Mouse (Mus musculus) intestine, embryonic 14.5 days (tissue): ENCODE data around the gene Afap1l2. TPM values are rescaled to one million over a fixed set of nuclear protein-coding genes. Genes with fewer than 3 reads are reported as not detected.

Source experiments
- ATAC-seq: fragments of 200-750 bp; cut with Nextera tagmentation; replicated peaks from 2 replicates; pipeline ENCODE4 v1.8.0; 2017; ENCODE audit warnings: low read depth, moderate number of reproducible peaks, moderate TSS enrichment, moderate library complexity; ENCODE audit not compliant: low FRiP score, low TSS enrichment
- DNase-seq: peaks from one replicate; pipeline ENCODE4 v3.0.0-alpha.2; 2018; ENCODE audit warnings: low spot score
- H3K27ac ChIP-seq: fragments of 300-500 bp; sonication (generic); 2 replicates; pipeline ENCODE4 v1.5.1; 2014; ENCODE audit warnings: low read depth, mild to moderate bottlenecking, control low read depth
- H3K27me3 ChIP-seq: fragments of 300-500 bp; sonication (generic); replicated peaks from 2 replicates; pipeline ENCODE4 v1.6.1; 2014; ENCODE audit warnings: low read length, control low read depth; ENCODE audit not compliant: control insufficient read depth, insufficient read depth
- H3K36me3 ChIP-seq: fragments of 300-500 bp; sonication (generic); 2 replicates; pipeline ENCODE4 v1.6.1; 2014; ENCODE audit warnings: low read length, control low read depth; ENCODE audit not compliant: control insufficient read depth, insufficient read depth
- H3K4me1 ChIP-seq: fragments of 300-500 bp; sonication (generic); replicated peaks from 2 replicates; pipeline ENCODE4 v1.6.1; 2014; ENCODE audit warnings: low read length, control low read depth, mixed read lengths; ENCODE audit not compliant: control insufficient read depth, insufficient read depth
- H3K4me2 ChIP-seq: fragments of 300-500 bp; sonication (generic); 2 replicates; pipeline ENCODE4 v1.6.1; 2014; ENCODE audit warnings: low read length
- H3K4me3 ChIP-seq: fragments of 300-500 bp; sonication (generic); 2 replicates; pipeline ENCODE4 v1.5.1; 2014; ENCODE audit warnings: low read depth, low read length, control low read depth, mixed read lengths
- H3K9ac ChIP-seq: fragments of 300-500 bp; sonication (generic); 2 replicates; pipeline ENCODE4 v1.6.1; 2014; ENCODE audit warnings: mild to moderate bottlenecking, low read length
- H3K9me3 ChIP-seq: fragments of 300-500 bp; sonication (generic); 2 replicates; pipeline ENCODE4 v1.6.1; 2016; ENCODE audit warnings: low read length, control low read depth; ENCODE audit not compliant: control insufficient read depth
- WGBS: fragments of 180-500 bp; shearing (Covaris S2); extraction: QIAGEN DNeasy Blood & Tissue Kit; methylation state at CpG from one replicate; pipeline ENCODE4 v1.1.7; 2014; 5-methylcytosine and 5-hydroxymethylcytosine counted together
- polyA plus RNA-seq: library from polyadenylated mRNA; unstranded; fragments of >200 nt; fragmentation: Nextera tagmentation; extraction: Ambion mirVana; gene quantifications from 2 replicates; pipeline ENCODE4 v1.2.1, GENCODE M21; 2014

Afap1l2 gene
- polyA plus RNA-seq, 1 experiment from 2014 or later: 21.0 TPM

DNA sequence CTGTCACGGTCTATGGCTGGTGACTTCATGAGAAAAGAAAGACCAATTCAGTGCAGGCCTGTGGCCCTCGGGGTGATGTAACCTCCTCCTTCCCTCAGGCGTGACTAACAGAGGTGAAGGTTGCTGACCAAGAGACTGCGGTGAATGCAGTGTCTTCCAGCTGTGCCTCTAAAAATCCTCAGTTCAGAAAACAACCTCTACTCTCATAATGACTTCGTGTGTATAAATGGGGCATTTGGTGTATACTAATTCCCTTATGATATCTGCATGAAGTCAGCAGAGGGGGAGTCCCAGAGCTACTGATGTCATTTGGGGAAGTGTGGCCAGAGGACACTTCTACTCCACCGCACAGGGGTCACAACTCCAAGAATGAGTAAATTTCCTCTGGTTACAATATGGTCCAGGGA, 5.2 kb upstream of the Afap1l2 start:
- no peak overlapping the region for H3K27ac ChIP-seq
- H3K4me1 ChIP-seq: peaks cover 14% of the 10 kb centered on the region
- 66% methylated on average over 6 of the region's 6 CpGs for WGBS
- no peak for ATAC-seq
- H3K4me2 ChIP-seq: no peak overlapping the region
- no peak overlapping the region for H3K4me3 ChIP-seq
- H3K9me3 ChIP-seq: no peaks in the 10 kb centered on the region
- DNase-seq: no peak
- no peaks in the 10 kb centered on the region for H3K36me3 ChIP-seq
- H3K27me3 ChIP-seq: no peaks in the 10 kb centered on the region
- H3K9ac ChIP-seq: no peak overlapping the region

DNA sequence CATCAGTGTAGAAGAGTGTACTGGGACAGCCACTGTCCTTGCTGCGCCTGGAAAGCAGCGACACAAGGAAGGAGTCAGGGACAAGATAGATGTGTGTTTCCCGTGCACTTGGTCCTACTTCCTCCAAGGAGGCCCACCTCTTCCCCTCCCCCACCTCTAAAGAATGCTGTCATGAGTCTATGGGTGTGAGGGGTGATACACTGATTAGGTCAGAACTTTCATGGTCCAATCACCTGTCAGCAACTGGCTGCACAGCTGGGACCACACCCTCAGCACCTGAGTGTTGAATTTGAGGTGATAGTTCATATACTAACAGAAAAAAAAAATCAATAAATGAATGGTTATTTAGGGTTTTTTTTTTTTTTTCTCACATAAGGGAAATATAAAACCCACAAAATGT, 4.0 kb upstream of the Afap1l2 start:
- ATAC-seq (no peak), DNase-seq (no peak)
- Histone ChIP-seq H3K27me3 (0 out of 2 replicates have a peak, but pooled peaks cover 4% of the 10 kb centered on the region), H3K36me3 (no peaks in the 10 kb centered on the region), H3K4me1 (peaks cover 9% of the 10 kb centered on the region), H3K9me3 (no peaks in the 10 kb centered on the region), H3K4me3 (no peak overlapping the region), H3K4me2 (no peak overlapping the region), H3K9ac (no peak overlapping the region), H3K27ac (no peak overlapping the region)
- WGBS: 48% methylated on average over 3 of the region's 3 CpGs

- Histone ChIP-seq H3K9ac (no peak overlapping the region), H3K36me3 (no peaks in the 10 kb centered on the region), H3K4me1 (peaks cover 14% of the 10 kb centered on the region; the same call in 1 of the 2 replicates), H3K4me3 (no peak overlapping the region), H3K4me2 (no peak overlapping the region), H3K27ac (no peak overlapping the region), H3K27me3 (0 out of 2 replicates have a peak, but pooled peaks cover 4% of the 10 kb centered on the region), H3K9me3 (no peaks in the 10 kb centered on the region)
- WGBS: 36% methylated on average over 4 of the region's 4 CpGs
- DNase-seq: no peak
- ATAC-seq: no peak
Measured at GRCm38 (mm10) chr19:57010064-57010463, 2.0 kb upstream of the Afap1l2 start.

DNA sequence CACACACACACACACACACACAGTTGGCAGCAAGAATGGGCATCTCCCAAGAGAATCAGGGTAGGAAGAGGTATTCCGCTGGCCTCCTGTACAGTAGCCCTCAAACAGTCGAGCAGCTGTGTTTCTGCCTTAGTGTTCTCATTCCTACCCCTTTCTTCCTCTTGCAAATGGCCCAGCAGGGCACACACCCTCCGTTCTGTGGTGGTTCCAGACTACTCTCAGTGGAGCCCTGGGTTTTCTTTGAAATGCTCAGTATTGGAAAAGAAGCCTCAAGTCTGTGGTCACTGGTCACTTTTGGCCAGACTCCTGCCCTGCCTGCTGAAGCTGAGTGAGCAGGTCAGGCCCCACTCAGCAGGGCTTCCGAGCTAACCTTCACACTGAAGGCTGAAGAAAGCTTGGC, 1.6 kb upstream of the Afap1l2 start:
- H3K9ac ChIP-seq: no peak overlapping the region
- H3K27me3 ChIP-seq: 0 out of 2 replicates have a peak, but pooled peaks cover 4% of the 10 kb centered on the region
- ATAC-seq: no peak
- DNase-seq: no peak
- peaks cover 16% of the 10 kb centered on the region; the same call in 1 of the 2 replicates for H3K4me1 ChIP-seq
- 62% methylated on average over 4 of the region's 4 CpGs for WGBS
- H3K4me2 ChIP-seq: no peak overlapping the region
- no peak overlapping the region for H3K27ac ChIP-seq
- H3K36me3 ChIP-seq: no peaks in the 10 kb centered on the region
- H3K9me3 ChIP-seq: no peaks in the 10 kb centered on the region
- no peak overlapping the region for H3K4me3 ChIP-seq

DNA sequence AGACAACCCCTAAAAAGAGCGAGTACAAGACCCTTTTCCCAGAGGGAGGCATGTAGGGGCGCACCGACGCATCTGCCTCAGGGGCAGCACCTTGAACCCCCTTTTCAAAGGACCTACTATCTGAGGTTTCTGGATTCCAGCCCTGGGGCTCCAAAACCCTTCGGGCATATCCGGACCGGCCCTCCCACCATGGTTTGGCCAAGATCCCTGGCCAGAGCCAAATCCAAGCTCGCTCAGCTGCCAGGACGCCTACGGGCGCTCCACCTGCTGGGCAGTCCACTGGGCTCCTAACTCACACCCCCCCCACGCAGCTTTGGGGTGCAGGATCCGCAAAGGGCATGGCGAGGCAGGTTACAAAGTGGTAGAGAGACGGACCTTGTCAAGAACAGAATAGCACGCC, 737 bp downstream of the Afap1l2 start:
- no peak for DNase-seq
- H3K27ac ChIP-seq: no peak overlapping the region

DNA sequence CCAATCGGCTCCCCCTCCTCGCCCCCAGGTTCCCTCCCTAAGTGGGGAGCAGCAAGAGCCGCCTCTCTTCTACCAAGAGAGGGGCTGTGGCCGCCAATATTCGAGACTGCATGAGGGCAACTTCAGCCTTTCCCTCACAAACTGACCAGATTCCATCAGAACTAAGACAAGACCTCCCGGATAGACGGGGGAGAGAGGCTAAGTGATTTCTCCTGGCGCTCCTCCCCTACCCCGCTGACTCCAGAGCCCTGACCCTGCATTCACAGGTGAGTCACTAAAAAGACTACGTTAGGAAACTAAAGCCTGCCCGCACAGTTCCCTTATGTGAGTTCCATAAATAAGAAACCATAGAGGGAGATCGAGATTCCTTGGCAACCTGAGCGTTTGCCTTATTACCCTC, 1.2 kb downstream of the Afap1l2 start:
- Histone ChIP-seq H3K9me3 (no peaks in the 10 kb centered on the region), H3K9ac (no peak overlapping the region), H3K4me2 (peak overlapping the region; percentile 97), H3K4me3 (peak overlapping the region; percentile 66), H3K27ac (no peak overlapping the region), H3K27me3 (0 out of 2 replicates have a peak, but pooled peaks cover 4% of the 10 kb centered on the region), H3K36me3 (no peaks in the 10 kb centered on the region), H3K4me1 (peaks cover 34% of the 10 kb centered on the region)
- DNase-seq (no peak), ATAC-seq (no peak)
- 56% methylated on average over 13 of the region's 13 CpGs for WGBS

More for the DNA sequence above, 737 bp downstream of the Afap1l2 start:
- H3K9me3 ChIP-seq: no peaks in the 10 kb centered on the region
- no peak for ATAC-seq
- peak overlapping the region; percentile 66 for H3K4me3 ChIP-seq
- H3K36me3 ChIP-seq: no peaks in the 10 kb centered on the region
- peaks cover 30% of the 10 kb centered on the region for H3K4me1 ChIP-seq
- H3K9ac ChIP-seq: peak overlapping the region; percentile 58; the same call in 1 of the 2 replicates
- H3K27me3 ChIP-seq: 0 out of 2 replicates have a peak, but pooled peaks cover 4% of the 10 kb centered on the region
- 64% methylated on average over 16 of the region's 16 CpGs for WGBS
- peak overlapping the region; percentile 97 for H3K4me2 ChIP-seq

- Histone ChIP-seq H3K9ac (no peak overlapping the region), H3K36me3 (no peaks in the 10 kb centered on the region), H3K27ac (no peak overlapping the region), H3K4me1 (peaks cover 46% of the 10 kb centered on the region), H3K9me3 (no peaks in the 10 kb centered on the region), H3K4me3 (no peak overlapping the region), H3K4me2 (no peak overlapping the region), H3K27me3 (0 out of 2 replicates have a peak, but pooled peaks cover 4% of the 10 kb centered on the region)
- WGBS: 88% methylated on average over 4 of the region's 4 CpGs
- DNase-seq (no peak), ATAC-seq (no peak)
Measured at GRCm38 (mm10) chr19:57005062-57005461, 3.0 kb downstream of the Afap1l2 start.

DNA sequence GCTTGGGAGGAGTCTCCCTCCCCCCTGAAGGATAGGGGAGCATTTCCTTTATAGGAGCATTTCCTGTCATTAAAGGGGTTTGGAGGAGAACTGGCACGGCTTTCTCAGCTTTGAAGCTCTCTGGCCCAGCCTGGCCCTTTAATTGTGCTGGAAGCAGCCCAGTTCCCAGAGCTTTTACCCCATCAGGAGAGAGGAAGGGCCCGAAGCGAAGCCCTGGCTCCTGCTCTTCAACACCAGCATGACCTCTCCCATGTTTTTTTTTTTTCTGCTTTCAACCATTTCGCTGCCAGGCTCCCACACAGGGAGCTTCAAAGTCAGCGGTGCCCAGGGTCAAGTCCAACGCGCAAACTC, 4.6 kb downstream of the Afap1l2 start:
- Histone ChIP-seq H3K36me3 (no peaks in the 10 kb centered on the region), H3K9me3 (no peaks in the 10 kb centered on the region), H3K4me2 (peak overlapping the region; percentile 18), H3K9ac (no peak overlapping the region), H3K27me3 (0 out of 2 replicates have a peak, but pooled peaks cover 4% of the 10 kb centered on the region), H3K4me3 (no peak overlapping the region), H3K27ac (peak overlapping the region; percentile 57; the same call in 1 of the 2 replicates), H3K4me1 (peaks cover 54% of the 10 kb centered on the region)
- ATAC-seq (no peak), DNase-seq (no peak)
- 23% methylated on average over 7 of the region's 7 CpGs for WGBS

GRCm38 (mm10) chr19:57002741-57003459, 5.1 kb downstream of the Afap1l2 start:
- ATAC-seq: no peak
- Histone ChIP-seq H3K4me3 (no peak overlapping the region), H3K27me3 (0 out of 2 replicates have a peak, but pooled peaks cover 4% of the 10 kb centered on the region), H3K27ac (peak overlapping the region; percentile 57; the same call in 1 of the 2 replicates), H3K9ac (no peak overlapping the region), H3K4me1 (peaks cover 55% of the 10 kb centered on the region), H3K4me2 (peak overlapping the region; percentile 18), H3K36me3 (no peaks in the 10 kb centered on the region), H3K9me3 (no peaks in the 10 kb centered on the region)
- DNase-seq: no peak
- WGBS: 58% methylated on average over 12 of the region's 12 CpGs
